Mouse (Mus musculus) embryonic fibroblast, embryonic 13.5 days (primary cell): ENCODE results near the gene Mrpl48.

Experiments
- CTCF ChIP-seq: IDR thresholded peaks from 2 replicates; pipeline ENCODE4 v1.5.1; 2011; ENCODE audit warnings: mild to moderate bottlenecking, control low read depth, low read length, moderate library complexity, borderline replicate concordance; ENCODE audit not compliant: insufficient read depth
- POLR2A ChIP-seq: IDR thresholded peaks from 2 replicates; pipeline ENCODE4 v1.6.1; 2011; ENCODE audit warnings: low read depth, mild to moderate bottlenecking, control low read depth, low read length, moderate library complexity

DNA sequence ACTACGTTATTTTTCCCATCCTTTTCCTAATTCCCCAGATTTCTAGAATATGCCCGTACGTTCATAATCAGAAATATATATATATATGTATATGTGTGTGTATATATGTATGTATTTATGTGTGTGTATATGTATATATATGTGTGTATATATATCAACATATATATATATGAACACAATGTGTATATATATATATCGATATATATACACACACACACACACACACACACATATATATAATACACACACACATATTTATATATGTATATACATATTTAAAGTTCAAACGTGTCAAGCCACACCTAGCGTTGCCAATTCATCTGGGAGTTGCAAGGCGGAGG lies 17.6 kb downstream of the Mrpl48 start:
- TF ChIP-seq POLR2A (no peak), CTCF (no peak)
